Mouse (Mus musculus): ENCODE measurements around the gene Gch1. TPM values are rescaled to one million over a fixed set of nuclear protein-coding genes. Genes with fewer than 3 reads are reported as not detected.

The Gch1 gene
- 4.5 and 4.9 TPM in 2 replicates for polyA plus RNA-seq (2015; fragmentation: Nextera tagmentation; extraction: Ambion mirVana)

DNA sequence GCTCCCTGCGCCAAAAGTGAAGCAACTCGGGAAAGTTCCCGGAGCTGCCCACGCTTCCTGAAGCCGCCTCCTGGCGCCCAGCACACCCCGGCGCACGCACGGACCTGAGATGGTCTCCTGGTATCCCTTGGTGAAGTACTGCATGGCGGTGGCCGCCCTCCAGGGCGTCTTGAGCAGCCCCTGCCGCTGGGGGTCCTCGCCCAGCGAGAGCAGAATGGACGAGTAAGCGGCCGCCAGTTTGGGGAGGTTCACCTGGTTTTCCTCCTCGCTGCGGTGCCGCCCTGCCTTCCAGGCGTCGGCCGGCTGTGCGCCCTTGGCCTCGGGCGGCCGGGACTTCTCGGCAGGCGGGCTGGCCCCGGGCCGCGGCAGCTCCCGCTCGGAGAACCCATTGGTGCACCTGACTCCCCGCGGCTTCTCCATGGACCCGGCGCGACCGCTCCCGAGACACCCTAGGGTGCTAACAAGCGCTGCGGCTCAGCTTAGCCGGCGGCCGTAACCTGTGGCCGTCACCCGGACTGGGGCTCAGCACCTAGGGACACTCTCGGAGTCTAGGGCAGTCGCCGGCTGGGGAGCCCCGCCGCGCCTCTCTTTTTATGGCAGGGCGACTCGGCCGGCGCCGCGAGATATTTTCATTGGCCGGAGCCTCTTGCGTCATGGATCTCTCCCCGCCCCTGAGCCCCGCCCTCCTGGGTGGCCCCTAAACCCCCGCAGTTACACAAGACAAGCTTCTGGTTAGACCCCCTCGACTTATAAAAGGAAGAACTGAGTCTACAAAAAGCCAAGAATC is at the start of gene Gch1:
TSS of gene Gch1 (minus strand) at position 566 of the 787 bp plus-strand sequence.
- under 1% methylated on average over 68 of the region's 68 CpGs for WGBS (ENCODE audit: insufficient replicate concordance)
- peak; percentile 90 for ATAC-seq (ENCODE audit: insufficient read depth)
- peak within 1 kb of the TSS; percentile 75 for H3K9ac ChIP-seq
- no peaks in the 10 kb centered on the region for H3K36me3 ChIP-seq (replicated peaks)
- peak within 1 kb of the TSS; percentile 66 for H3K27ac ChIP-seq (replicated peaks)
- H3K4me1 ChIP-seq (replicated peaks), result peaks cover 34% of the 10 kb centered on the region
- H3K4me3 ChIP-seq (replicated peaks), result peak within 1 kb of the TSS; percentile 70
- H3K9me3 ChIP-seq (replicated peaks), result no peaks in the 10 kb centered on the region
- H3K27me3 ChIP-seq, result peaks cover 20% of the 10 kb centered on the region
- peak within 1 kb of the TSS; percentile 92 for H3K4me2 ChIP-seq

DNA sequence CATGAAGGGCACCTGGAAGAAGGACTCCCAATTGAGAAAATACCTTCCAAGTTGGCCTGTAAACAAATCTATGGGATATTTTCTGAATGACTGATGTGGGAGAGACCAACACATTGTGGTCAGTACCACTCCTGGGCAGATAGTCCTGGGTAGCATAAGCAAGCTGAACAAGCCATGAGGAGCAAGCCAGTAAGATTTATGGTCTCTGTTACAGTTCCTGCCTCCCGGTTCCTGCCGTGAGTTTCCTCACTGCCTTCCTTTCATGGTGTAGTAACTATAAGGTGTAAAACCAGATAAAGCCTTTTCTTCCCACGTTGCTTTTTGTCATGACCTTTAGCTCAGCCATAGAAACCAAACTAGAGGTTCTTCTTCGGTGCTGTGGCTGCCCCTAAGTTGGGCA is 48.1 kb upstream of the Gch1 start:
- Histone ChIP-seq H3K27me3 (no peaks in the 10 kb centered on the region), H3K9me3 (replicated peaks) (no peaks in the 10 kb centered on the region), H3K4me2 (no peak overlapping the region), H3K9ac (no peak overlapping the region), H3K36me3 (replicated peaks) (peaks cover 18% of the 10 kb centered on the region), H3K27ac (replicated peaks) (no peak overlapping the region), H3K4me1 (replicated peaks) (peaks cover 56% of the 10 kb centered on the region), H3K4me3 (replicated peaks) (no peak overlapping the region)
- no peak for ATAC-seq (ENCODE audit: insufficient read depth)
- WGBS (ENCODE audit: insufficient replicate concordance), result 67% methylated on average over 4 of the region's 4 CpGs

DNA sequence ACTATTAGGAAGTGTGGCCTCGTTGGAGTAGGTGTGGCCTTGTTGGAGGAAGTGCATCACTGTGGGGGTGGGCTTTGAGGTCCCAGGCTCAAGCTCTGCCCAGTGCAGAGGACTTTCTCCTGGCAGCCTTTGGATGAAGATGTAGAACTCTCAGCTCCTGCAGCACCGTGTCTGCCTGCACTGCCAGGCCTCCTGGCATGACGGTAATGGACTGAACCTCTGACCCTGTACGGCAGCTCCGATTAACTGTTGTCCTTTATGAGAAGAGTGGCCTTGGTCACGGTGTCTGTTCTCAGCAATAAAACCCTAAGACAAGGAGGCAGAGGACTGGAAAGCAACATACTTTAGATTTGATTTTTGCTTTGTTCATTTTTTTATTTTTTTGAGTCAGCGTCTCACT is 47.3 kb upstream of the Gch1 start:
- H3K4me1 ChIP-seq (replicated peaks), result peaks cover 50% of the 10 kb centered on the region
- no peak overlapping the region for H3K27ac ChIP-seq (replicated peaks)
- no peak overlapping the region for H3K4me2 ChIP-seq
- no peak overlapping the region for H3K4me3 ChIP-seq (replicated peaks)
- H3K36me3 ChIP-seq (replicated peaks), result peaks cover 12% of the 10 kb centered on the region
- no peak overlapping the region for H3K9ac ChIP-seq
- WGBS (ENCODE audit: insufficient replicate concordance), result 85% methylated on average over 7 of the region's 7 CpGs
- ATAC-seq (ENCODE audit: insufficient read depth), result no peak
- H3K9me3 ChIP-seq (replicated peaks), result no peaks in the 10 kb centered on the region
- no peaks in the 10 kb centered on the region for H3K27me3 ChIP-seq

DNA sequence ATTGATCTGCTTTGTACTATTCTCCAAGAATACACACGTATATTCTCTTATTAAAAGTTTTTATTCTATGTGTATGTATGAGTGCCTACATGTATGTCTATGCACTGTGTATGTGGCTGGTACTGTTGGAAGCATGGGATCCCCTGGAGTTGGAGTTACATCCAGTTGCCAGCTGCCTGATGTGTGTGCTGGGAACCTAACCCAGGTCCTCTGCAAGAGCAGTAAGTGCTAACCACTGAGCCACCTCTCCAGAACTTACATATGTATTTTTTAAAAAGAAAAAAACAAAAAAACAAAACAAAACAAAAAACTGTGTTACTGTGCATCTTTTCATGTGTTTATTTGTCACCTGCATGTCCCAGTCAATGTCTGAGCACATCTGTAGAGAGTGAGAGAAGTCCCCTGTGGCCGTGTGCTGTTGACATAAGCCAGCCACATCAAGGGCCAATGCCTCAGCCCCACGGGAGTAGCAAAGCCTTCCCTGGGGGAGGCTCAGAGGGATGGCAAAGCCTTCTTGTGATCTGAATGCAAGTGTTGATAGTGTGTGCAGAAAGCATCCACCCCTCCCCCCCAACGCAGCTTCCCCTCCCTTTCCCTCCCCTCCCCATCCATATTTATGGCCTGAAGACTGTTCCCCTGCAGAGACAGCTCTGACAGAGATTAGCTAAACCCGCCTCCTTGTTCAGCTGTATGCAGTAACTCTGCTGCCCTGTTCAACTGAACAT is 45.5 kb upstream of the Gch1 start:
- WGBS (ENCODE audit: insufficient replicate concordance), result 63% methylated on average over 5 of the region's 5 CpGs
- Histone ChIP-seq H3K9me3 (replicated peaks) (no peaks in the 10 kb centered on the region), H3K4me1 (replicated peaks) (peaks cover 33% of the 10 kb centered on the region), H3K36me3 (replicated peaks) (peaks cover 2% of the 10 kb centered on the region), H3K9ac (no peak overlapping the region), H3K4me2 (no peak overlapping the region), H3K27me3 (0 out of 2 replicates have a peak, but pooled peaks cover 3% of the 10 kb centered on the region), H3K27ac (replicated peaks) (peak overlapping the region; percentile 48), H3K4me3 (replicated peaks) (no peak overlapping the region)
- no peak for ATAC-seq (ENCODE audit: insufficient read depth)

DNA sequence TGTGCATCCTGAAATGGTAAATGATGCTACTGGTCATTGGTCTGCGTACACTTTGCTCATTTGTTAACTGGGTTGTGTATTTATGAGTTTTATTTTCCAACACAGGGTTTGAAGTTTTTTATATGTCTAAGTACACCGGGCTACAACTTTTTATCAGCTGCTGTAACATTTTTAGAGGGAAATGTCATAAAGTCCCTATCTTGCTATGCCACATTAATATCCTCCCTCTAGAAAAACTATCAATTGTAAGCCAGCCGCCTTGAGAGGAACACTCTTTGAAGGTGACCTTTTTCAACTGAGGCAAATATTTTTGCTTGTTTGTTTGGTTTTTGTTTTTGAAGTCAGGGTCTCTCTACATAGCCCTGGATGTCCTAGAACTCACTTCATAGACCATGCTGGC is 44.8 kb upstream of the Gch1 start:
- H3K9me3 ChIP-seq (replicated peaks), result no peaks in the 10 kb centered on the region
- H3K36me3 ChIP-seq (replicated peaks), result no peaks in the 10 kb centered on the region
- peaks cover 6% of the 10 kb centered on the region; the same call in 1 of the 2 replicates for H3K27me3 ChIP-seq
- 45% methylated on average over 3 of the region's 3 CpGs for WGBS (ENCODE audit: insufficient replicate concordance)
- H3K4me3 ChIP-seq (replicated peaks), result no peak overlapping the region
- H3K4me1 ChIP-seq (replicated peaks), result peaks cover 29% of the 10 kb centered on the region
- H3K4me2 ChIP-seq, result peak overlapping the region; percentile 21; the same call in 1 of the 2 replicates
- peak overlapping the region; percentile 48 for H3K27ac ChIP-seq (replicated peaks)
- H3K9ac ChIP-seq, result no peak overlapping the region
- ATAC-seq (ENCODE audit: insufficient read depth), result peak; percentile 72

DNA sequence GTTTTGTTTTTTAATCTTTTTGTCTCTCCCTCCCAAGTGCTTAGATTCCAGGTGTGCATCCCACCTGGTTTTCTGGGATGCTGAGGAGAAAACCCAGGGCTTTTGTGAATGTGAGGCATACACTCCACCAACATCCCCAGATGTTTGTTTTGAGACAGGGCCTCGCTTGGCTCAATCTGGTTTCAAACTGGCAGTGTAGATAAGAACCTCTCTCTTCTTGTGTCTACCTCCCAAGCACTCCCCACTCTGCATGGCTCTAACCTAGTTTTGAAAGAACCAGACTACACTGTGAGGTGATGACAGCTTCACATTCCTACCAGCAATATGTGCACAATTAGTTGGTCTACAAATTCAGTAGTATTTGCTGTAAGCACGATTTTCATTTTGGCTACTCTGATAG is 44.4 kb upstream of the Gch1 start:
- no peaks in the 10 kb centered on the region for H3K9me3 ChIP-seq (replicated peaks)
- peaks cover 29% of the 10 kb centered on the region for H3K4me1 ChIP-seq (replicated peaks)
- 25% methylated on average over 2 of the region's 2 CpGs for WGBS (ENCODE audit: insufficient replicate concordance)
- peak overlapping the region; percentile 21 for H3K4me2 ChIP-seq
- no peak overlapping the region for H3K4me3 ChIP-seq (replicated peaks)
- peak overlapping the region; percentile 48 for H3K27ac ChIP-seq (replicated peaks)
- peak; percentile 93 for ATAC-seq (ENCODE audit: insufficient read depth)
- H3K27me3 ChIP-seq, result peaks cover 6% of the 10 kb centered on the region; the same call in 1 of the 2 replicates
- no peak overlapping the region for H3K9ac ChIP-seq
- H3K36me3 ChIP-seq (replicated peaks), result no peaks in the 10 kb centered on the region

DNA sequence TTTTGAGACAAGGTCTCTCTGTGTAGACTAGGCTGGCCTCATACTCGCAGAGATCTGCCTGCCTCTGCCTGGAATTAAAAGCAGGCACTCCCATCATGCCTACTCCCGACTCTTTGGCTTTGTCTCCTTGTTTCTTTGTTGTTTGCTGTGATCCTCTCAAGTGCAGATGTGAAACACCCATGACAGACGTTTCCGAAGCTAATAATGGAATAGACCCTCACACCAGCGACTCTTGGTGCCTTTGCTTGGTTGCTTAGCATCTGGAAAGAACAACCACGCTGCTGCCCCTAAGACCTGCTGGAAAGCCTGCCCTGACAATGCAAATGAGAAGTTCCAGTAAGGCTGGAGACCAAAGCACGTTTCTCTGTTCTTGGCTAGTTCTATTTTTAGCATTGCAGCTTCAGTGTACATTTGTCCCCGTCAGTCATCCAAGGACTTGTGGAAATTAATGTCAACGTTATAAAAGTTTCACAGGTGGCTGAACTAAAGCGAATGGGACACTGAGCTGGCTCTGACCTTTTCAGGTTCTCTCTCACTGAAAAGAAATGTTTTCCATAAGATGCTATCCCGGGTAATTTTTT is 40.7 kb upstream of the Gch1 start:
- H3K9me3 ChIP-seq (replicated peaks), result no peaks in the 10 kb centered on the region
- H3K9ac ChIP-seq, result no peak overlapping the region
- no peaks in the 10 kb centered on the region for H3K36me3 ChIP-seq (replicated peaks)
- WGBS (ENCODE audit: insufficient replicate concordance), result 50% methylated on average over 11 of the region's 11 CpGs
- H3K4me1 ChIP-seq (replicated peaks), result peaks cover 27% of the 10 kb centered on the region
- ATAC-seq (ENCODE audit: insufficient read depth), result no peak
- H3K4me3 ChIP-seq (replicated peaks), result no peak overlapping the region
- H3K27me3 ChIP-seq, result peaks cover 6% of the 10 kb centered on the region; the same call in 1 of the 2 replicates
- H3K27ac ChIP-seq (replicated peaks), result no peak overlapping the region
- H3K4me2 ChIP-seq, result no peak overlapping the region

DNA sequence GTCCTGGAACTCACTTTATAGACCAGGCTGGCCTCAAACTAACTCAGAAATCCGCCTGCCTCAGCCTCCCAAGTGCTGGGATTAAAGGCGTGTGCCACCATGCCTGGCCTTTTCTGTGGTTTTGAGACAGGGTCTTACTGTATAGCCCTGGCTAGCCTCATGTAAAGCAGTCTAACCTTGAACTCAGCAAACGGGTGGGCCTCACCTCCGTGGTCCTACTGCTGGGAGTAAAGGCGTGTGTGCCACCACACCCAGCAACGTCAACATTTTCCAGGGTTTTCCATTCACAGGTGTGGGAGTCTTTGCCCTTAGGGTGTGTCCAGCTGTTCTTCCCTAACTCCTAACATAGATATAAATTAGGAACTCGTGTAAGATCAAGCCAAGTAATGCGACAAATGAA is 36.7 kb upstream of the Gch1 start:
- H3K4me1 ChIP-seq (replicated peaks), result peaks cover 6% of the 10 kb centered on the region
- H3K9me3 ChIP-seq (replicated peaks), result no peaks in the 10 kb centered on the region
- no peak for ATAC-seq (ENCODE audit: insufficient read depth)
- H3K27ac ChIP-seq (replicated peaks), result no peak overlapping the region
- no peak overlapping the region for H3K4me2 ChIP-seq
- 74% methylated on average over 8 of the region's 8 CpGs for WGBS (ENCODE audit: insufficient replicate concordance)
- no peak overlapping the region for H3K4me3 ChIP-seq (replicated peaks)
- H3K36me3 ChIP-seq (replicated peaks), result no peaks in the 10 kb centered on the region
- no peak overlapping the region for H3K9ac ChIP-seq
- H3K27me3 ChIP-seq, result peaks cover 6% of the 10 kb centered on the region; the same call in 1 of the 2 replicates

DNA sequence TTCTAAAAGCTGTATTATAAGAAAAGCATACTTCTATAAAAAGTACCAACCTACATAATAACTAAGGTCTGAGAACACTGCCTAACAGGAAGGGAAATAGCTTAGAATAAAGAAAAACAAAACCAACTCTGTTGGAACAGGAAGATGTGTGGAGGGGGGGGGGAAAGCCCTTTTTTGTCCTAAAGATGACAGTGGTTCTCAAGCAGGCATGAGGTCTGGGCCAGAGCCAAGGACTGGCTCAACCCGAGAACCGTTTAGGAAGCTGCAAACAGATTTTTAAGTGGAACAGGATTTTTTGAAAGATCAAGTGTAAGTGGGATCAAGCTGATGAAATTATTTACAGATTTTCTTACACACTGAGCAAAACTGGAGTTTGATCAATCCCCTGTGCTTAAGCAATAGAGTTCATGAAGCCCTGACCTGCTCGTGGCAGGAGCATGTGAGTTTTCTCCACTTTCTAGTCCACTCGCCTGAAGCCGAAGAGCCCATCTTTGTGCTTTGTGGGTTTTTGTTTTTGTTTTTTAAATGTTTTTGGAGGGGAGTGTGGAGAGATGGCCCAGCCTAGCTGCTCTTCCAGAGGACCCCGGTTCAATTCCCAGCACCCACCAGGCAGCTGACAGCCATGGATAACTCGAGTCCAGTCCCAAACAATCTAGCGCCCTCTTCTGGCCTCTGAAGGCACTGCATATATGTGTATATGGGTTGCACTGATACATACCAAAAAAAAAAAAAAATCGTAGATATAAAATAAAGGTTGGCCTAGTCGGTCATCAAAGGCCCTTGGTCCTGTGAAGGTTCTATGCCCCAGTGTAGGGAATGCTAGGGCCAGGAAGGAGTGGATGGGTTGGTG is 35.5 kb upstream of the Gch1 start:
- Histone ChIP-seq H3K4me1 (replicated peaks) (peaks cover 6% of the 10 kb centered on the region), H3K9ac (no peak overlapping the region), H3K9me3 (replicated peaks) (no peaks in the 10 kb centered on the region), H3K36me3 (replicated peaks) (no peaks in the 10 kb centered on the region), H3K4me3 (replicated peaks) (no peak overlapping the region), H3K27me3 (peaks cover 3% of the 10 kb centered on the region; the same call in 1 of the 2 replicates), H3K4me2 (no peak overlapping the region), H3K27ac (replicated peaks) (no peak overlapping the region)
- ATAC-seq (ENCODE audit: insufficient read depth), result no peak
- 66% methylated on average over 10 of the region's 10 CpGs for WGBS (ENCODE audit: insufficient replicate concordance)

DNA sequence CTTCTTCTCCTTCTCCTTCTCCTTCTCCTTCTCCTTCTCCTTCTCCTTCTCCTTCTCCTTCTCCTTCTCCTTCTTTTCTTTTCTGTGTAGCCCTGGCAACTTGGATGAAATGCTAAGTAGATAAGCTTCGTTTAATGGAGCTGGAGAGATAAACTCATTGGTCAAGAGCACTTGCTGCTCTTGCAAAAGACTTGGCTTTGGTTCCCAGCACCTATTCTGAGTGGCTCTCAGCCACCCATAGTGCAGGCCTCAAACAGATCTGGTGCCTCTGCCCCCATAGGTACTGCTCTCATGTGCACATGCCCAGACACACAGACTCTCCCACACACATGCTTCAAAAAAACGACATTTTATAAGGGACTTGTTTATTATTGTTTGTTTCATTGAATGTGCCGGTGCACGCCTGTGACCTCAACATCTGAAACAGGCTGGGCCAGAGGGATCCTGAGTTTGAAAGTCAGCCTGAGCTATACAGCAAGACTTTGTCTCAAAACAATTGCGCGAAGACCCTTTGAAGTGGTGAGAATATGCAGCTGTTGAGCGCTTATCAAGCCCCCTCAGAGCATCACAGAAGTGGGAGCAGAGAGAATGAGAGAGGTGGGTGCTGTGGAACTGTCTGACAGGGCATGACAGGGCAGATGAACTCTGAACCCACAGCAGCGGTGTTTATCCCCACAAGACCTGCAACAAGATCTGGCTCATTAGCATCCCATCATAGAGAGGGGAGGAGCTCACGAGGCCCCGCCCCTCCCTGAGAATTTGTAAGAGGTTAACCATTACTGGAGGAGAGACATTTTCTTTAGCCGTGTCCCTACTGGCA is 33.6 kb upstream of the Gch1 start:
- Histone ChIP-seq H3K4me3 (replicated peaks) (no peak overlapping the region), H3K27me3 (no peaks in the 10 kb centered on the region), H3K27ac (replicated peaks) (no peak overlapping the region), H3K9ac (no peak overlapping the region), H3K36me3 (replicated peaks) (no peaks in the 10 kb centered on the region), H3K4me2 (no peak overlapping the region), H3K4me1 (replicated peaks) (peaks cover 6% of the 10 kb centered on the region), H3K9me3 (replicated peaks) (no peaks in the 10 kb centered on the region)
- WGBS (ENCODE audit: insufficient replicate concordance), result 69% methylated on average over 11 of the region's 11 CpGs
- ATAC-seq (ENCODE audit: insufficient read depth), result no peak

Data from liver, embryonic 15.5 days (tissue).